Mouse (Mus musculus): ENCODE results near the gene Arhgap32. TPM values are rescaled to one million over a fixed set of nuclear protein-coding genes. Genes with fewer than 3 reads are reported as not detected.

Arhgap32 gene
- total RNA-seq, 2 experiments from 2014 or later, result 450 to 496 TPM

GRCm38 (mm10) chr9:32138616-32139015 is 22.7 kb downstream of the Arhgap32 start:
- intact Hi-C loops (cut with DNase I), result no loop called here
- no peak overlapping the region for H3K4me3 ChIP-seq
- H3K27ac ChIP-seq, result no peak overlapping the region
- TF ChIP-seq CTCF (IDR thresholded peaks at IDR 0.05), result no peak
- no peak for DNase-seq (ENCODE audit: extremely low spot score in 1 of 2, low spot score in 2 of 2)

GRCm38 (mm10) chr9:32139641-32140040 is 23.7 kb downstream of the Arhgap32 start:
- DNase-seq (ENCODE audit: extremely low spot score in 1 of 2, low spot score in 2 of 2), result no peak
- intact Hi-C loops (cut with DNase I), result no loop called here
- H3K4me3 ChIP-seq, result no peak overlapping the region
- H3K27ac ChIP-seq, result no peak overlapping the region
- TF ChIP-seq CTCF (IDR thresholded peaks at IDR 0.05), result no peak

GRCm38 (mm10) chr9:32142834-32143233 is 26.9 kb downstream of the Arhgap32 start:
- intact Hi-C loops (cut with DNase I), result no loop called here
- no peak overlapping the region for H3K27ac ChIP-seq
- H3K4me3 ChIP-seq, result no peak overlapping the region
- no peak for DNase-seq (ENCODE audit: extremely low spot score in 1 of 2, low spot score in 2 of 2)
- no peak for TF ChIP-seq CTCF (IDR thresholded peaks at IDR 0.05)

GRCm38 (mm10) chr9:32143451-32143850 is 27.5 kb downstream of the Arhgap32 start:
- intact Hi-C loops (cut with DNase I), result no loop called here
- Histone ChIP-seq H3K4me3 (no peak overlapping the region), H3K27ac (no peak overlapping the region)
- no peak for DNase-seq (ENCODE audit: extremely low spot score in 1 of 2, low spot score in 2 of 2)
- TF ChIP-seq CTCF (IDR thresholded peaks at IDR 0.05), result no peak

- Histone ChIP-seq H3K4me3 (no peak overlapping the region), H3K27ac (no peak overlapping the region; the same call in 1 of the 2 replicates)
- no peak for TF ChIP-seq CTCF (IDR thresholded peaks at IDR 0.05)
- intact Hi-C loops (cut with DNase I), result no loop called here
- no peak for DNase-seq (ENCODE audit: extremely low spot score in 1 of 2, low spot score in 2 of 2)
Observed at GRCm38 (mm10) chr9:32146257-32146996, 30.5 kb downstream of the Arhgap32 start.

GRCm38 (mm10) chr9:32149241-32149640 is 33.3 kb downstream of the Arhgap32 start:
- intact Hi-C loops (cut with DNase I), result no loop called here
- TF ChIP-seq CTCF (IDR thresholded peaks at IDR 0.05), result no peak
- H3K27ac ChIP-seq, result no peak overlapping the region
- H3K4me3 ChIP-seq, result no peak overlapping the region
- DNase-seq (ENCODE audit: extremely low spot score in 1 of 2, low spot score in 2 of 2), result no peak

- no peak overlapping the region for H3K4me3 ChIP-seq
- intact Hi-C loops (cut with DNase I), result no loop called here
- no peak for DNase-seq (ENCODE audit: extremely low spot score in 1 of 2, low spot score in 2 of 2)
- no peak for TF ChIP-seq CTCF (IDR thresholded peaks at IDR 0.05)
- no peak overlapping the region for H3K27ac ChIP-seq
Observed at GRCm38 (mm10) chr9:32149836-32150642, 34.1 kb downstream of the Arhgap32 start.

- DNase-seq (ENCODE audit: extremely low spot score in 1 of 2, low spot score in 2 of 2), result no peak
- intact Hi-C loops (cut with DNase I), result loop anchor here (5.0 kb wide), 2 partner anchors 123 to 598 kb away; no protein-coding TSS in a partner anchor
- H3K4me3 ChIP-seq, result no peak overlapping the region
- no peak overlapping the region for H3K27ac ChIP-seq
- TF ChIP-seq CTCF (IDR thresholded peaks at IDR 0.05), result no peak
Observed at GRCm38 (mm10) chr9:32154727-32155371, 38.9 kb downstream of the Arhgap32 start.

- Histone ChIP-seq H3K4me3 (no peak overlapping the region), H3K27ac (no peak overlapping the region)
- DNase-seq (ENCODE audit: extremely low spot score in 1 of 2, low spot score in 2 of 2), result no peak
- no peak for TF ChIP-seq CTCF (IDR thresholded peaks at IDR 0.05)
- intact Hi-C loops (cut with DNase I), result loop anchor here (5.0 kb wide), 2 partner anchors 124 to 599 kb away; no protein-coding TSS in a partner anchor
Observed at GRCm38 (mm10) chr9:32156706-32157105, 40.8 kb downstream of the Arhgap32 start.

GRCm38 (mm10) chr9:32157201-32157600 is 41.3 kb downstream of the Arhgap32 start:
- no peak for TF ChIP-seq CTCF (IDR thresholded peaks at IDR 0.05)
- no peak for DNase-seq (ENCODE audit: extremely low spot score in 1 of 2, low spot score in 2 of 2)
- no peak overlapping the region for H3K4me3 ChIP-seq
- no peak overlapping the region for H3K27ac ChIP-seq
- intact Hi-C loops (cut with DNase I), result loop anchor here (5.0 kb wide), 2 partner anchors 125 to 600 kb away; no protein-coding TSS in a partner anchor

GRCm38 (mm10) chr9:32158837-32159543 is 43.1 kb downstream of the Arhgap32 start:
- no peak overlapping the region for H3K4me3 ChIP-seq
- DNase-seq (ENCODE audit: extremely low spot score in 1 of 2, low spot score in 2 of 2), result peak; percentile 60 to 78
- TF ChIP-seq CTCF (IDR thresholded peaks at IDR 0.05), result peak; percentile 97
- H3K27ac ChIP-seq, result no peak overlapping the region
- intact Hi-C loops (cut with DNase I), result loop anchor here (1.0 to 5.0 kb wide), 4 partner anchors 127 to 602 kb away; no protein-coding TSS in a partner anchor

All from left cerebral cortex, adult 2 months (tissue).